Mouse (Mus musculus) intestine, embryonic 16.5 days (tissue): ENCODE measurements around the gene Zfp692. TPM values are rescaled to one million over a fixed set of nuclear protein-coding genes. Genes with fewer than 3 reads are reported as not detected.
"Not testable (repeated sequence)": the region's sequence is repeated elsewhere in the genome, so short reads cannot be mapped to it uniquely, and the experiment has no call there.

ENCODE experiments used
- ATAC-seq: fragments of 200-750 bp; cut with Nextera tagmentation; 2 replicates; pipeline ENCODE4 v1.8.0; 2017; ENCODE audit warnings: moderate TSS enrichment, moderate library complexity
- H3K27ac ChIP-seq: fragments of 300-500 bp; sonication (generic); 2 replicates; pipeline ENCODE4 v1.5.1; 2014; ENCODE audit warnings: mild to moderate bottlenecking, low read length
- H3K27me3 ChIP-seq: fragments of 300-500 bp; sonication (generic); replicated peaks from 2 replicates; pipeline ENCODE4 v1.6.1; 2014; ENCODE audit warnings: low read length, control low read depth, mixed read lengths; ENCODE audit not compliant: control insufficient read depth, insufficient read depth
- H3K36me3 ChIP-seq: fragments of 300-500 bp; sonication (generic); 2 replicates; pipeline ENCODE4 v1.6.1; 2014; ENCODE audit warnings: low read length, control low read depth; ENCODE audit not compliant: control insufficient read depth, insufficient read depth
- H3K4me1 ChIP-seq: fragments of 300-500 bp; sonication (generic); 2 replicates; pipeline ENCODE4 v1.6.1; 2014; ENCODE audit warnings: low read length, control low read depth, mixed read lengths; ENCODE audit not compliant: control insufficient read depth, insufficient read depth
- H3K4me2 ChIP-seq: fragments of 300-500 bp; sonication (generic); 2 replicates; pipeline ENCODE4 v1.6.1; 2014; ENCODE audit warnings: low read depth, low read length, control low read depth
- H3K4me3 ChIP-seq: fragments of 300-500 bp; sonication (generic); 2 replicates; pipeline ENCODE4 v1.5.1; 2014; ENCODE audit warnings: mild to moderate bottlenecking, low read length
- H3K9ac ChIP-seq: fragments of 300-500 bp; sonication (generic); 2 replicates; pipeline ENCODE4 v1.6.1; 2014; ENCODE audit warnings: low read depth, low read length
- H3K9me3 ChIP-seq: fragments of 300-500 bp; sonication (generic); 2 replicates; pipeline ENCODE4 v1.6.1; 2016; ENCODE audit warnings: low read length, control low read depth; ENCODE audit not compliant: control insufficient read depth
- WGBS: fragments of 180-500 bp; shearing (Covaris S2); extraction: QIAGEN DNeasy Blood & Tissue Kit; methylation state at CpG from one replicate; pipeline ENCODE4 v1.1.7; 2014; 5-methylcytosine and 5-hydroxymethylcytosine counted together
- polyA plus RNA-seq: library from polyadenylated mRNA; unstranded; fragments of >200 nt; fragmentation: Nextera tagmentation; extraction: Ambion mirVana; gene quantifications from 2 replicates; pipeline ENCODE4 v1.2.1, GENCODE M21; 2015

Gene Zfp692
- polyA plus RNA-seq, 1 experiment from 2014 or later = 22.0 TPM

DNA sequence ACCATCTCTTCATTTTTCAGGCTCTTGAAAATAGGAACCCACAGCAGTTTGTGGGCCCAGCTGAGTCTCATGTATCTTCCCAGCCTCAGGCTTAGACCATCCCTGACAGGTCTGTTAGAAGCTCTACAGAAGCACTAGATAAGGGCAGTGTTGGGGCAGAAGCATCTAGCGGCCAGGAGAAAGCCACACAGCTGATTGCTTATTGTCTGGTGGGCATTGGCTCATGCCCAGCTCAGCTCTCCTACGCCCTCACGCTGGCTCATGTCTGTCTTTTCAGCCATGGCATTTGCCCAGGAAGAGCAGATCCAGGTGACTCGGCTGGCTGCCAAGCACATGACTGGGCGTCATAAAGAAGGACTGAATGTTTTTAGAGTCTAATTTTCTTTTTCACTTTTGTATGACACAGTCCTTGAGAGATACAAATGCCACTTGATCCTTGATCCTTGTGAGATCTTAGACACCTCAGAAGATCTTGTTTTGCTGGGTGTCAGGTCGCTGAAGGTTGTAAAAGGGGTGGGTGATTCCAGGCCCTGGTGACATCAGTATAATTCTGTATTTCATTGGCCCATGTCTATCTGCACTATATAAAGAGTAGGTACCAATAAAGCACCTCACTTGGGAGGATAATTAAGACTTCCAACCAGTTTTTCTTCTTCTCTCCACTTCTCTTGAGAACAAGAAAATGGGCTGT is 51.1 kb downstream of the Zfp692 start:
- WGBS = 72% methylated on average over 6 of the region's 6 CpGs
- peaks cover 17% of the 10 kb centered on the region for H3K4me1 ChIP-seq
- no peaks in the 10 kb centered on the region for H3K27me3 ChIP-seq
- H3K9ac ChIP-seq = no peak overlapping the region
- ATAC-seq = peak; percentile 66
- H3K9me3 ChIP-seq = no peaks in the 10 kb centered on the region
- peak overlapping the region; percentile 78 for H3K27ac ChIP-seq
- H3K4me3 ChIP-seq = no peak overlapping the region
- no peak overlapping the region for H3K4me2 ChIP-seq
- H3K36me3 ChIP-seq = no peaks in the 10 kb centered on the region

DNA sequence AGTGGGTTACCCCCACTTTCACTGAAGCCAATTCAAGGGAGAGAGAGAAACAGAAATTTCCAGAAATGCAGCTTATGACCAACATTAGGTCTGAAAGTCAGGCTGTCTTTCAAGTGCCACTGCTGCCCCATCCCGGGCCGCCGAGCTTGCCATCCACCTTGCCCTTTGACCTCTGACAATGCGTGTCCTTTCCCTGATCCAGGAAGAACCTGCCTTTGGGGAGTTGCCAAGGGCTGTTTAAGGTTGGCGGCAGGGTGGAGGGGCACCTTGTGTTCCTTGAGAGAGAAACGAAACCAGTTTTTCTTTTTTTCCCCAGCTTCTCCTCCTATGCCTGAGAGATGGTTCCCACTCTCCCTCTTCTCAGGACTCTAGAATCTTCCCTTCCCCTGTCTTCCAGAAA is 55.7 kb downstream of the Zfp692 start:
- peaks cover 23% of the 10 kb centered on the region; the same call in 1 of the 2 replicates for H3K4me1 ChIP-seq
- not testable (repeated sequence) for H3K9ac ChIP-seq, H3K4me3 ChIP-seq, H3K4me2 ChIP-seq, H3K27ac ChIP-seq, H3K9me3 ChIP-seq, H3K27me3 ChIP-seq, H3K36me3 ChIP-seq
- WGBS = no CpG with 5 or more reads among the region's 6 CpGs
- ATAC-seq = peak; percentile 43

Other genes starting within 250 kb of the Zfp692 start
- gene Gm12248, start 213.9 kb upstream of the Zfp692 start, polyA plus RNA-seq = not detected in 2 replicates
- gene Cnot8, start 202.9 kb upstream of the Zfp692 start, polyA plus RNA-seq = 70.7 and 71.1 TPM in 2 replicates
- gene Gemin5, start 138.5 kb upstream of the Zfp692 start, polyA plus RNA-seq = 11.7 and 11.8 TPM in 2 replicates
- 114 and 125 TPM in 2 replicates for gene Mrpl22, start 135.4 kb upstream of the Zfp692 start, polyA plus RNA-seq
- 4.5 and 4.6 TPM in 2 replicates for gene Igtp, start 107.5 kb upstream of the Zfp692 start, polyA plus RNA-seq
- 3.6 and 4.3 TPM in 2 replicates for gene Irgm2, start 107.5 kb upstream of the Zfp692 start, polyA plus RNA-seq
- gene 4930438A08Rik, start 32.3 kb upstream of the Zfp692 start, polyA plus RNA-seq = not detected in 2 replicates
- 35.4 and 35.5 TPM in 2 replicates for gene Zfp672, start 23.3 kb downstream of the Zfp692 start, polyA plus RNA-seq
- 28.3 TPM in 2 replicates for gene Sh3bp5l, start 23.7 kb downstream of the Zfp692 start, polyA plus RNA-seq
- gene Lypd8, start 72.0 kb downstream of the Zfp692 start, polyA plus RNA-seq = 1,405 and 1,451 TPM in 2 replicates
- 0.15 and 0.20 TPM in 2 replicates for gene 1810065E05Rik, start 114.0 kb downstream of the Zfp692 start, polyA plus RNA-seq
- gene Gm12253, start 125.5 kb downstream of the Zfp692 start, polyA plus RNA-seq = not detected in 2 replicates
- gene Lypd9, start 145.9 kb downstream of the Zfp692 start, polyA plus RNA-seq = not detected in 2 replicates
- gene Olfr30, start 155.2 kb downstream of the Zfp692 start, polyA plus RNA-seq = not detected in 2 replicates
- gene Olfr332, start 185.5 kb downstream of the Zfp692 start, polyA plus RNA-seq = not detected in 2 replicates
- gene Olfr331, start 195.5 kb downstream of the Zfp692 start, polyA plus RNA-seq = not detected in 2 replicates
- gene Olfr330, start 227.8 kb downstream of the Zfp692 start, polyA plus RNA-seq = not detected in 2 replicates
- not detected in 2 replicates for gene Olfr329-ps, start 239.4 kb downstream of the Zfp692 start, polyA plus RNA-seq
- 0.06 TPM in 1 of 2 replicates, not detected in the other for gene Olfr328, start 248.6 kb downstream of the Zfp692 start, polyA plus RNA-seq